Mouse (Mus musculus) spleen, adult 18-20 months (tissue): ENCODE measurements around the gene Selenon.

ENCODE experiments used
- DNase-seq, 2 experiments: peaks; one replicate each; pipeline ENCODE4 v3.0.0; 2022; ENCODE audit warnings: mixed read lengths in 2 of 2

Selenon gene

GRCm38 (mm10) chr4:134577281-134577680, 25.3 kb upstream of the Selenon start:
- no peak for DNase-seq

DNA sequence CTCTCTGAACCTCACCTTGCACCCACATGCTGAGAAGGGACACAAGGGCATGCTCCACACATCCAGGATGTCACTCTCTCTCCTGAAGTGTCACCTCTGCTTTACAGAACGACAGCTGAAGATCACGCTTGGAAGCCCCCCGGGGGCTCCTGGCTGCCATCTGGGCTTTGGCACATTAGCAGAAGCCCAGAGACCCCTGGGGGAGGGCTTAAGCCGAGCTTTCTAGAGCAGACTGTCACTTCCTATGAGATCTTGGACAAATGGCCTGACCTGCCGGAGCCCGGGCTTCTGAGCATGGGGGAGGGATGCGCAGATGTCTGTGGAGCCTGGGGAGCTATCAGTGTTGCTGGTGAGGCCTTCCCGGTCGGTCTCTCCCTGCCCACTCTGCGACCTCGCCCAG, 23.5 kb upstream of the Selenon start:
- no peak for DNase-seq

DNA sequence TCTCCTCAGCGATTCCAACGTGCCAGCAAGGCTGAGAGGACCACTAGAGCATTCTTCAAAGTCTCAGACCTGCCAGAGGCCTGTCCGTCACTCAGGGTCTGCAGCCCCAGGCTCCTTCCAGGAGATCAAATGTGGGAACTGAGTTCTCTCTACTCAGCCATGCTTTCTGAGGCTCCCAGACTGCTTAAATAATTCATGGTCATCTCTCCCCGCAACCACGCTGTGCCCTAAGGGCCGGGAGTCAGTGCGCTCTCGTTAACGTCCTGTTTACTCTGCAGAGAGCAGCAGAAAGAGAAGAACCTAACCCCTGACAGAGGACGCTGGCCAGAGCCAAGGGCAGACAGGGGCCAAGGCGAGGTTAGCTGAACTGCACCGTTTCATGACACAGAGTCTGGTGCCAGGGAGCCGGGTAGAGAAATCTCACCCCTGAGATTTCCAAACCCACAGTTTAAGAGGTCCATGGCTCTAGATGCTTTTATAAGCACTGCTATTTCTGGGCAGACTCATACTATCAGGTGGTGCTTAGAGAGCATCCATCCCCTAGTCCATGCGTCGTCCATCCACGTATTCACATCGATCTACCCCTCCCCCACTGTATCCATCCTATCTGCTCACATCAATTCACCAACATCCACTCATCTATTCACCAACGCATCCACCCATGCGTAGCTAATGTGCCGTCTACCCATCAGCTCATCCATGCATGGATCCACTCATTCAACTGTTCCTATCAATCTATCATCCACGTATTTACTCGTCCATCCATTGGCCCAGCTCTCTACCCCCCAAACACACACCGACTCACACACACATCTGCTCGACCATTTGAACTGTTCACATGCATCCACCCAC, 20.7 kb upstream of the Selenon start:
- DNase-seq = no peak

DNA sequence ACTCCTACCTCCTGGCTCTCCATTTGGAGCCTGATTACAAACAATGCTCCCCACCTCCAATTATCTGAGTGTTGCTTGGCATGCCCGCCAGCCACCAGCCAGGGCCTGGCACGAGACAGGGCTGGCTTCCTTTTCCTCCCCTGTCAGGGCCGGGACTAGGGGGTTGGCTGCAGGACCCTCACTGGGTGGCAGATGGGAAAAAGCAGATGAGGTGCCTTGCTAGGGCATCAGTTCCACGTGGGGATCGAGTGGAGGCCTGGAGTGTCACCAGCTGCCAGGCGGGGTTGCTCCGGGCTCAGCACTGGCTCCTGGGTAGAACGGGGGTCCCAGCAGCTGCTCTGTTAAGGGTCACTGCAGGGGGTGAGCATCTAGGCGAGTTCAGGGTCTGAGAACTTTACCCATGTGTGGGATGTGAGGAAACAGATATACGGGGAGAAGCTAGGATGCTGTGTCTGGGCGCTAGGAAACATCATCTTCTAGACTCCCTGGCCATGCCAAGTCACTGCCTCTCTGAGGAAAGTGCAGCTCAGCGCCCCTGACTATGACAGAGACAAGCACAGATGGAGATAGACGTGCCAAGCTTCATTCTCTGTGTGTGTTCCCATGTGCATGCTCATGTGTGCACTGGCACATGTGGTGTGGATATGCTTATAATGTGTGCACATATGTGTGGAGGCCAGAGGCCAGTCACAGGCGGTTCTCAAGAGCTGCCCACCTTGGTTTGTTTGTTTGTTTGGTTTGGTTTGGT, 18.9 kb upstream of the Selenon start:
- DNase-seq = no peak

DNA sequence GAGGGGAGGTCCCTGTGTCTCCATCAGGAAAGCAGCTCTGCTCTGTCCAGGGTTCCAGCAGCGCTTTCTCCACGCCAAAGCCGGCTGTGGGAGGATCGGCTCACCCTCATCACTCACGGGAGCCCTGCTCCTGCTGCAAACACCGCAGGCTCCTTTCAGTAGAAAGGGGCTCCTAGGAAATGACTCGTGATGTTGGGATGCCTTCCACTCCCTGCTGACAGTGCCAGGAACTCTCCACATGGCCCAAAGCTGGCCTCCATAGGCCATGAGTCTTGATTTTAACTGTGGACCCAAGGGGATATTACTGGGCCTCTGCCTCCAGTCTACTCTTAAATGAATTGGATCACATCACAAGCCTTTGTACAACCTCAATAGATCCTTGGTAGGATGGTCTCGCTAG, 17.9 kb upstream of the Selenon start:
- DNase-seq = no peak

GRCm38 (mm10) chr4:134569205-134569604, 17.2 kb upstream of the Selenon start:
- DNase-seq = no peak

DNA sequence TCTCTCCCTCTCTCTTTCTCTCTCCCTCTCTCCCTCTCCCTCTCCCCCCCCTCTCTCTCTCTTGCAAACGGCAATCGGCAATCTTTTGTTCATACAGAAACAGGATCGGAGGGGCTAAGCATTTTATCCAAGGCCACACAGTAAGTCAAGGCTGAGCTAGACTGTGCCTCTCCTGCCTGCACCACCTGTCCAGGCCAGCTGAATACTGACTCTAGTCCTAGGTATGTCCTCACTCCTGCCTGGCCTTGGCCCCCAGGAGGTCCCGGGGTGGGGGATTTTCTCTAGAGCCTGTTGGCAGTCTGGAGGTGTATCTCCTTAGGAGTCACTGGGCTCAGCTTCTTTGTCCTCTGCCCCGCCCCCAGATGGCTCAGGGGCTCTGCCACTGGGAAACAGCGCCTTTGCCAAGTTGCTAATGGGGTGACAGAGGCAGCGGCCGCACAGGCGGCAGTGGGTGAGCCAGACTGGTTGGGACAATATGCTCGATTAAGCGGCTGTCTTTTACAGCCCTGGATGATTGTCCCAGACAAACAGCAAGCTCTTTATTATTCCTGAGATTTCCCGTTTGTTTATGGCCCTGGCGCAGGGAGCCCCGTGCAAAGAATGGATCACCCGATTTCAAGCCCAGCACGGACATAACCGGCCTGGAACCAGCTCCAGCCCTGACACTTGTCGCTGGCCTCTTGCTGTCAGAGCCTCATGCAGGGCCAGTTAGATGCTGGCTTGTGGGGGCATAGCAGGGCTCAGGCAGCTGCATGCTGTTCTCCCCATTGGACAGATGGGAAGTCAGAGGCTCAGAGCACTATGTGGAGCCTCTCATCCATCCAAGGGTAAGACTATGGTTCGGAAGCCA, 15.6 kb upstream of the Selenon start:
- no peak for DNase-seq

GRCm38 (mm10) chr4:134564093-134564492, 12.1 kb upstream of the Selenon start:
- no peak for DNase-seq

DNA sequence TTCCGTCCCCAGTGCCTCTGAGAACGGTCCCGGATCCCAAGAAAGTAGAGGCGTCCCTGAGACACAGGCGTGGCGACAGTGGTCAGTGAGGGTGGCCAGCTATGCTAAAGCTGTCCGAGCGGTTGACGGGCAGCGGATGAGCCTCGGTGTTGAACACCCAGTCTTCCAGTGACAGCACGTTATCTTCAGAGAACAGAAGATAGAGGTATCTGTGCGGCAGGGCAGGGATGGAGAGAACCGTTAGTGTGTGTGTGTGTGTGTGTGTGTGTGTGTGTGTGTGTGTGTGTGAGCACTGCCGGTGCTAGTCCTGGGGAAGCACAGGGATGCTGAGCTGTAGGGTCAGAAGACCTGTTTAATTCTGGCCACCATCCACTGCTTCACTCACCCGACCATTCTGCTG, 11.7 kb upstream of the Selenon start:
- DNase-seq = no peak

DNA sequence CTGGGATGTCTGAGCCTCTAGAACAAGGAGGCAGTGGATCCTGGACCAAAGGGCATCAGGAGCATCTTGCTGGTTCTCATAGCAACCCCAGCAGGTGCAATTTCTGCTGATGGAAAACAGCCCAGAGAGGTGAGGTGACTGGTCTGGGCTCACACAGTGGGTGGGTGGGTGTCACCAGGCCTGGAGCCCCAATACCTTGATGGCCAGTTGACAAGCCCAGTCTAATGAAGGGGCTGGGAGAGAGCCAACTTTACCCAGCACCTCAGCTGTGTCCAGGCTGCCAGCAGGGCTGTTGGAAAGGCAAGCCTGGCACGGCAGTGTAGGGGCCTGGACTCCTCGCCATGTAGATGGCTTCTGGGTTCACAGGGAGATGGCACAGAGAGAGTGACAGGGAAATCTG, 10.0 kb upstream of the Selenon start:
- no peak for DNase-seq

DNA sequence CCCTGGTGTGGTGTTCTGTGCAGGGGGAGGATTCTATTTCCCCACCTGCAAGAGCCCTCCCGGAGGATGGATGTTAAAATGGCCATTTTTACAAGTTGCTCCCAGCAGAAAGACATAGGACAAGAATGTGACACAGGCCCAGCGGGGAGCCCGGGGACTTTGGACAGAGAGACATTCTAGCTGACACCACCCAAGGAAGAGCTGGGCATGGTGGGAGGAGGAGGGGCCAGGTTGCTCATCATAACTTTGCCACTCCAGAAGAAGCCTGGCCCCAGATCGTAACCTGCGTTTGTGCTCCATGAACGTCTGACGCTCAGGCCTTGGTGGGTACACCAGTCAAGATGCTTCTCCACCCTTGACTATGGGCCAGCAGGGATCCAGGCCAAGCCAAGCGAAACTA, 8.7 kb upstream of the Selenon start:
- no peak for DNase-seq

DNA sequence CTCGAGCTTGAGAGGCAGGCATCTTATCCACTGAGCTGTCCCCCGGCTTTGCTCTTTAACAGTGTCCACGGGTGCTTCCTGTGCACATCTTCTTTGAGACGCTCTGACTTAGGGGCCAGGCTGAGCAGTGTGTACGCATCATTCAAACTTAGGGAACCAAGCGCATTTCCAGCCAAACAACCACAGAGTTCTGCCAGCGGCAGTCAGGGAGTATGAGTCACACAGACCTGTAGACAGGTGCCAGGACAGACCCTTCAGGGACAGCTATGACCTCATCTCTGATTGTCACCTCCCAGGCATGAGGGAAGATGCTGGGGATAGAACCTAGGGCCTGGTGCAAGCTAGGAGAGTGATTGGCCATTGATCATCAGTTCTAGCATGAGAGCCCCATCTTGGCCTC, 7.2 kb upstream of the Selenon start:
- DNase-seq = no peak

DNA sequence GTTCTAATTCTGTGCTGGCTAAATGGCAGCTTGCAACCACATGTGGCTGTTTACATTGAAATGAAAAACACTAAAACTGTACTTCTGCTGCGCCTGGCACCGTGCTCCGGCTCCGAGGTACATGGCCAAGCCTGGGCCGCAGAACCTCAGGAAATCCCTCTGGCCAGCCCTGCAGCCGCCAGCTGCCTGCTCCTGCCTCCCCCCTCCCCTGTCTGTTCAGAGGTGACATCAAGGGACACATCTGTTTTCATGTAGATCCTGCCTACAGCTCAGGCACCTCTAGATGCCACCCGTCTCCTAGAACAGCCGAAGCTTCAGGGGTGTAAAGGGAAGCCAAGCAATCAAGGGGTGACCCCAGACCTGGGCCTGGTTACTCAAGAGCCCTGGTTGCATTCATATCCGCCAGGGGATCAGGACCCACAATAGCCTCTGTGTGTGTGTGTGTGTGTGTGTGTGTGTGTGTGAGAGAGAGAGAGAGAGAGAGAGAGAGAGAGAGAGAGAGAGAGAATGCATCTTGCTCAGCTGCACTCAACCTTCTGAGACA, 6.7 kb upstream of the Selenon start:
- DNase-seq = no peak

- DNase-seq = peak in 1 of 2 experiments; percentile 42
Measured at GRCm38 (mm10) chr4:134557626-134558249, 5.8 kb upstream of the Selenon start.

GRCm38 (mm10) chr4:134555956-134556580, 4.1 kb upstream of the Selenon start:
- no peak for DNase-seq

GRCm38 (mm10) chr4:134553631-134554030, 1.7 kb upstream of the Selenon start:
- DNase-seq = no peak

DNA sequence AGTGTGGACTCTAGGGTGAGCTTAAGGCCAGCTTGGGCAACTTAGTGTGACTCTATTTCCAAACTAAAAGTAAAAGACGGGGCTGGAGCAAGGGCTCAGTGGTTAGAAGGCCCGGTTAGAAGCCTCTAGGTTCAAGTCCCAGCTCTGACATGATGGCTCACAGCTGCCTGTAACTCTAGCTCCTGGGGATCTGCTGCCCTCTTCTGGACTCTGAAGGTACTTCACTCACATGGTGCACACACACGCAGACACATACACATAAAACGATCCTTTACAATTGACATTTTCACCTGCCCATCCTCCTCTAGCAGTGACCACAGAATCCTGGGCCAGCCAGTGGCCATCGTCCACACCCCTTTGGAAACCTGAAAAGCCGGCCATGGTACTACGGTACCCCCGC, 2.1 kb downstream of the Selenon start:
- no peak for DNase-seq

DNA sequence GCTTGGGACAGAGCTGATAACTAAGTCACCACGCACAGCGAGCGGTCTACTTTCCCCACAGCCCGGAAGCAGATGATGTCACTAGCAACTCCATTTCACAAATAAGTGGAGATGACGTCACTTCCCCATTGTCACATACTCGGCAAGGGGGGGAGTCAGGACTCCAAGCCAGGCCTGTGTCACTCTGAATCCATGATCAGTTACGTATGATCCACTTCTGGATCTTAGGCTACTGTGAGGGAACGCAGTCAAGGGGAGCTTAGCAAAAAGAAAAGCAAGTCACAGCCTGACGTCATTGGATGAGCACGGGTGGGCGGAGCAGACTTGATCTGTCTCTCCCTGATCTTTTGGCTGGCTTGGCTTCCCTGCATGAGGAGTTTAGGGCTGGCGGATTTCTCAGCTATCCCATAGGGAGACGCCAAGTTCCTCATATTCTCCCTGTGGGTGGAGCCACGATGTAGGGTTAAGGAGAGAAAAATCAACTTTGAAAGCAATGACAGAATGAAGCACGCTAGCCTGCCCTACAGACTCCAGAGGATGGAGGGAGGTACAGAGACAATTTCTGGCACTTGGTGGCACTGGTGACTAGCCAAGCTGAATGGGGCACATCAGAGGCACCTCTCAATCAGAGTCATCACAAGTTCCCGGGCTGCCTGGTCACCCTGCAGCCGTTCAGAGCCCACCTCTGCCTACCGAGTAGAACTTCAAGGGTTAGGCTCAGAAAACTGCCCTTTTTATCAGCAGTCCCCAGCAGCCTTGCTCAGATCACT, 3.6 kb downstream of the Selenon start:
- no peak for DNase-seq

DNA sequence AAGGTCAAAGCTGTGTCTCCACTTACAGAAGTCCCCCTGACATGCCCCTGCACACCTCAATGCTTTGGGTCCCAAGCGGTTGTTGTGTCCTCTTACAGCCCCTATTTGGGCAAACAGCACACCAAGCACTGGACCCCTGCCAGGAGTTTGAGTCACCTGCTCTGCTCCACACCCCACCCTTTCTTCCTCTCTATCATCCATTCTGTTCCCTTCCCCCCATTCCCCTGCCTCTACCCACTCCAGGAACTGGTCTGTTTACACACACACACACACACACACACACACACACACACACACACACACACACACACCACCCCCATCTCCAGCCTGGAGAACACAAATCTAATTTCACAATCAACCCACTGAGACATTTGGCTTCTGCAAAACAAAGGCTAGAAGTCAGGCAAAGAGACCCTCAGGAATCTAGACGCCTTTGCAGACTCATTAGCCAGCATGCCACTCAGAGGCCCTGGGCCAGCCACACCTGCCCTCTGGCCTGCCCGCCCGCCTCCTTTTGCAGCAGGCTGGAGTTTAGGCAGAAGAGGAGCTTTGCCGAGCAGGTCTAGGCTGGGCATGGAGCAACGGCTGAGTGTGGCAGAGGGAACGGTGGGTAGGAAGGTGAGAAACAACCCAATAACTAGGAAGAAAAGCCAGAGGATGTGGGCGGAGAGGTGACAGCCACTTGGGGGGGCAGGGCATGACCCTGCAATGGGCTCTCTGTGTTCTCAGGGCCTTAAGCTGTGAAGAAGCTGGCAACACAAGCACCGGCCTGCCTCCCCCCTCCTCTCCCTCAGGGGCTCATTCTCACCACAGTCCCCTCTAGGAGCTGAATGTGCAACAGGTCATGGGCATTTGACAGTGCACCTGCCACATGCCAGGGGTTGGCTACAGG, 4.9 kb downstream of the Selenon start:
- DNase-seq = no peak

DNA sequence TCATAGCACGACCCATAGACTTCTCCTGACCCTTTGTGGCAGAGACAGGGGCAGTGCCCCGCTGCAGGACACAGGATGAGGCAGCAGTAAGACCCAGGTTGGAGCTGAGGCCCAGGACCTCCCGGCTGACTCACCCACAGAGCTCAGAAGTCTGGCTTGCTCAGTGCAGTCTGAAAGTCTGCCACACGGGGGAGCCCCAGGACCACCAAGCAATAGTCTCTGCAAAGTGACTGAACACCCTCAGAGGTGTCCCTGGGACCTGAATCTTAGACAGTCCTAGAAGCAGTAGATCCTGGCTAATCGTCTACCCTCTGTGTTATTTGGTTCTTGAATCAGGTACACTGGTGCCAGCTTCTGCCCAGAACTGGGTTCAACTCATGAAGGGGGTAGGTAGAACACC, 8.7 kb downstream of the Selenon start:
- peak; percentile 78 to 96 for DNase-seq
